Mouse (Mus musculus) heart, adult 18-20 months (tissue): ENCODE measurements around the gene Prss57. TPM values are rescaled to one million over a fixed set of nuclear protein-coding genes. Genes with fewer than 3 reads are reported as not detected.
A peak's percentile ranks its signal among the peaks of the same experiment; 100 is the strongest.

ENCODE experiments used
- DNase-seq, 2 experiments: peaks; one replicate each; pipeline ENCODE4 v3.0.0; 2021 to 2022; ENCODE audit warnings: mixed read lengths in 1 of 2
- long read RNA-seq, 2 experiments: library from polyadenylated mRNA; stranded (forward); transcript quantifications; one replicate each; pipeline ENCODE4 v2.0.0; 2021
- total RNA-seq, 2 experiments: library from RNA; stranded (reverse); gene quantifications; 2 replicates each; pipeline ENCODE4 v1.2.3; 2021

Prss57 gene
- total RNA-seq, result not detected
- long read RNA-seq, experiment 1, result 0 reads
- long read RNA-seq, experiment 2, result 0 reads

GRCm38 (mm10) chr10:79790861-79791260 is at the start of gene Prss57:
Gene Prss57 (minus strand): TSS chr10:79790961.
- DNase-seq, result no peak

- no peak for DNase-seq
Observed at GRCm38 (mm10) chr10:79840091-79840490, 49.3 kb upstream of the Prss57 start.

GRCm38 (mm10) chr10:79838151-79838550 is 47.4 kb upstream of the Prss57 start:
- DNase-seq, result no peak

DNA sequence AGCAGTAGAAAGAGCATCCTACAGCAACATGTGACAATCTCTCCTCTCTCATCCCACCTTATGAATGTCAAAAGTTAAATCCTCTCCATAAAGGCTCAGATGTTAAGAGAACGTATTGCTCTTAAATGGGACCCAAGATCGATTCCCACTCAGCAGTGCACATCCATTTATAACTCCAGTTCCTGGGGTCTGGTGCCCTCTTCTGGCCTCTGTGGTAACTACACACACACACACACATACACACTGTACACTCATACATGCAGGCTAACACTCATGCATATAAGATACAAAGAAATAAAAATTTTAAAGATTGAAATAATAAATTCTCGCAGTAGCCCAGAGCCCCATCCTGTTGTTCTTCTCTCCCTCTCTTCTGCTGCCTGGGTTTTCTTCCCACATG is 46.2 kb upstream of the Prss57 start:
- no peak for DNase-seq

- peak; percentile 78 to 88 for DNase-seq
Observed at GRCm38 (mm10) chr10:79834769-79835398, 44.1 kb upstream of the Prss57 start.

DNA sequence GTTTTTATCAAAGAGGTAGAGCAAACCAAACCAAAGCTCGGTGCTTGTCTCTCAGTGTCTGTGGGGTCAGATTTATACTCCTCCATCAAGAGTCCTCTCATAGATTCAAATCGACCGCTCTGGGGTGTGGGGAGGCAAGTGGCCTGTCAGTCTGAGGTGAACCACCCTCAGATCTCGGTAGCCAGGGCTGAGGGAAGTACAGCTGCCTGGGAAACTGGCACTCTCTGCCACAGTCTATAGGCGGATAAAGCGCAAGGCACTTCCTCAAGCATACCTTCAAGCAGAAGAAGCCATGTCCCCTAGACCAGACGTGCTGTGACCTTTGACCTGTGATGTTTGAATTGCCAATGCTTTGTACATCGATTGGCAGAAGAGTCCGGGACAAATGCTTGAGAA is 42.0 kb upstream of the Prss57 start:
- DNase-seq, result no peak

- no peak for DNase-seq
Observed at GRCm38 (mm10) chr10:79832026-79832785, 41.4 kb upstream of the Prss57 start.

- DNase-seq, result no peak
Observed at GRCm38 (mm10) chr10:79831583-79831982, 40.8 kb upstream of the Prss57 start.

DNA sequence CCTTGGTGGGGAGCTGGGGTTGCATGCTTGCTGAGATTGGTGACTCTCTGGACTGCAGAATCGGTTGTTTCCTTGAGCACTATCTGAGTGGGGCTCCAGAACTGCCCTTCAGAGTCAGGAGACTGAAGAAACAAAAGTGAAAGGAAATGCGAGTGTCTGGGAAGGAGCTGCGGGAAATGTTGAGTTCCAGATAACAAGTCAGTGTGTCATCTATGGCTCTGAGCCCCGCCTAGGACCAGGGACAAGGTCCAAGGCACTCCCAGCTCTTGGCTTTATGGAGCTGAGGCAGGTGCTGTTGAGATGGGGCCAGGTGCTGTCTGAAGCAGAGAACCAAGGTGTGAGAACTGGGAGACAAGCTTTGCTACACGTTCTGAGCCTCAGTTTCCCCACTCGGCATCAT is 33.7 kb upstream of the Prss57 start:
- peak in 1 of 2 experiments; percentile 66 for DNase-seq

GRCm38 (mm10) chr10:79823011-79823410 is 32.2 kb upstream of the Prss57 start:
- no peak for DNase-seq

DNA sequence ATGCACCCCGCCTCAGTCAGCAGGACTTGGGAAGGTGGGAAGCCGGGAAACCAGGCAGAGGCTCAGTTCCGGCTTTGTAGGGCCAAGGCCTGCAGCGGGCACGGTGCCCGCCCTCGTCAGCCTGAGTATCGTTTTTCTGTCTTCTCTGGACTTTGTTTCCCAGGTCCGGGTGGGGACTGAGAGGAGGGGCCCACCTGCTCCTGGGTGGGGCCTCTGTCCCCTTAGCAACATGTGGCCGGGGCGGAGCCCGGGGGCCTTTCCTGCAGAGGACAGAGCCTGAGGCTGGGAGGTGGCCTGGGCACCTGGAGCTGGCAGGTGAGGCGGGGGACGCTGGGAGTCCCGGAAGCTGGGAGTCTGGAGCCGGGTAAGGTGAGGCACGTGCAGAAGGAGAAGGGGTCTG is 31.6 kb upstream of the Prss57 start:
- no peak for DNase-seq

DNA sequence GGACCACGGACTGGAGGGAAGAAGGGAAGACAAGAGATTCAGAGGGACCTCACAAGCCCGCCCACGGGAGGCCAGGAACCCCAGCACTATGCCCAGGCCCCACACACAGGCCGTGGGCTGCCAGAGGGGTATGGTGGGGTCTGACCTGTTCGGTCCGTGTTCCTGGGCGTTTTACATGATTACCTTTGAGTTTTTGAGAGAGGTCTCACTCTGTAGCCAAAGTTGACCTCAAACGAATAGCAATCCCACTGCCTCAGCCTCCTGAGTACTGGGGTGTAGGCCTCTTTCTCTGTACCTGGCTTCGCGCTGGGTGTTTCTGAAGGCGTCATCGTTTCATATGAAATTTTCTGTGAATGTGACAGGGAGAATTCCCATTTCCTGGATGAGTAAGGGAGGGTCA is 31.0 kb upstream of the Prss57 start:
- no peak for DNase-seq

- no peak for DNase-seq
Observed at GRCm38 (mm10) chr10:79820782-79821181, 30.0 kb upstream of the Prss57 start, which contains the start of gene Misp. Gene Misp (plus strand): TSS chr10:79820989.

GRCm38 (mm10) chr10:79820277-79820676 is 29.5 kb upstream of the Prss57 start:
- no peak for DNase-seq

GRCm38 (mm10) chr10:79819606-79820005 is 28.8 kb upstream of the Prss57 start:
- no peak for DNase-seq

DNA sequence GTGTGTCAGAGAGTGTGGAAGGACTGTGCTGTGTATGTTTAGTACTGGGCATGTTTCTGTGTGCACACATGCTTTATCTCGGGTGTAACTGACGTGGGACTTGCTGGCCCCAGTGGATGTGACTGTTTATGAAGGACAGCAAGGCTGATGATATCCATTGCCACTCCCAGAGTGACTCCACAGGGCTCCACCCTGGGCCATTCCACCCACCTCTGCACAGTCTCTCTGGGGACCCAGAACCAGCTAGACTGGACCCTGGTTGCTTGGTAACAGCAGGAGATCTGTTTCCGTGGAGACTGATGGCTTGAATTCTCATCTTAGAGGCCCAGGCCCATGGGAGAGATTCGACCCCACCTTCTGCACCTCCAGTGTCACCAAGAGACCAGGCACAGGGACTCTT is 27.5 kb upstream of the Prss57 start:
- DNase-seq, result no peak

DNA sequence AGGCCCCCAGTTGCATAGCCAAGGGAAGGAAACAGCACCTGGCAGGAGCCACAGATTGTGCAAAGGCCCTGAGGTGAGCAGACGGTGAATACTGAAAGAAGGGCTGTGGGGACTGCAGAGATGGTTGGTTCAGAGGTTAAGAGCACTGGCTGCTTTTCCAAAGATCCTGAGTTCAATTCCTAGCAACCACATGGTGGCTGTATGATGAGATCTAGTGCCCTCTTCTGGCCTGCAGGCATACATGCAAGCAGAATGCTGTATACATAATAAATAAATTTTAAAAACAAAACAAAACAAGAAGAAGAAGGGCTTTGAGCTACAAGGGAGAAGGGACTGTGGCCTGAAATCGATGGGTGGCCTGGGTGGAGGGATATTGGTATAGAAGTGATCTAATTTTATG is 26.4 kb upstream of the Prss57 start:
- DNase-seq, result no peak

DNA sequence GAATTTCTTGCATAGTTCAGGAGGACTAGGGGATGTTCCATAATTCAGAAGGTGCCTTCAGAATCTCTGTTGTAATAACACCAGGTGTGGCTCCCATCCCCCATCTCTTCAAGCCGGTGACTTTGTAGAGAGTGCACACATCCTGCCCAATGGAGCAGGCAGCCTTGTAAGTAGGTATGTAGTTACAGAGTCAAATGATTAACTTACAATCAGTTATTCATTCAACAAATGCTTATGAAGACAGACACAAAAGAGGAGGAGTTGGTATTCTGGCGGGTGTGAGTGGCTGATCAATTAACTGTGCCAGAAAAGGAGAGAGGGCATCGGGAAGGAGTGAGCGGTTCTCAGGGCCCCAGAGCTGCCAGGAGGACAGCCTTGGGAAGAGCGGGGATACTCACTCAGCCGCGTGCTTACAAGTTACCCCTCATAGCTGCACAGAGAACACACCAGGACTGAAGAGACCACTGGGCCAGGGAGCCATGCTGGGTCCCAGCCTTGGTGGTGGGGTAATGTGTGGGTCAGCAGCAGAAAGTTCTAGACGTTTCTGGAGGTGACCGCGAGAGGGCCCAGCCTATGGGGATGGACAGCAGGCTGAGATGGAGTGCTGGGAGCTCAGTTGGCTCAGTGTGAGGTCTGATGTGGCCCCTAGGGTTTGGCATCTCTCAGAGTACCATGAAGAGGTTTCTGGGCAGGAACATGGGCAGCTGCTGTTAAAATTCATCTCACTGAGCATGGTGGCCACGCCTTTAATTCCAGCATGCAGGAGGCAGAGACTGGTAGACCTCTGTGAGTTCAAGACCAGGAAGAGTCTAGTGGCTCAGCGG is 25.1 kb upstream of the Prss57 start:
- DNase-seq, result no peak

GRCm38 (mm10) chr10:79814271-79814842 is 23.6 kb upstream of the Prss57 start:
- no peak for DNase-seq

GRCm38 (mm10) chr10:79811736-79812637 is 21.2 kb upstream of the Prss57 start:
- peak; percentile 81 to 96 for DNase-seq

DNA sequence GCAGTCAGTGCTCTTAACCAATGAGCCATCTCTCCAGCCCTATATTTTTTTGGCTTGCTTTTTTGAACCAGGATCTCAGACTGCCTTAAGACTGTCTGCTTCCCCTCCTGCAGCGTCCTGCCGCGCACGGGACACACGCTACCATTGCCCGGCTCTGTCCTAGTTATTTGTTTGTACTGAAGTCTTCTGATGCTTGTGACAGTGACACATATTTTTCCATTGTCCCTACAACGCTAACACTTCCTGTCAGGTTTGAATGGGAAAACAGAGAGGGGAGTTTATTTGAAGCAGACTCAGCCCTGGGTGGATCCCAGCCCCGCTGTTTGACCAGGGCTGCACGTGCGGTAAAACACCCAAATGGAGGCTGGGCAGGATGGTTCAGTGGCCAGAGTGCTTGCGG is 18.0 kb upstream of the Prss57 start:
- DNase-seq, result peak in 1 of 2 experiments; percentile 44
